Mouse (Mus musculus): ENCODE data around the gene Jund. TPM values are rescaled to one million over a fixed set of nuclear protein-coding genes. Genes with fewer than 3 reads are reported as not detected.

Gene Jund
- 654 and 1,953 TPM in 2 replicates for polyA plus RNA-seq (2012; rRNA removed; ENCODE audit: low replicate concordance)

GRCm38 (mm10) chr8:70698310-70699109, at the start of gene Jund:
Gene Jund, plus strand, starts transcription at chr8:70698949.

GRCm38 (mm10) chr8:70660273-70660725, 38.5 kb upstream of the Jund start, which contains the start of gene Pgpep1:
Gene Pgpep1, minus strand, starts transcription at chr8:70660388.

GRCm38 (mm10) chr8:70673079-70673856, 25.5 kb upstream of the Jund start, which contains the start of gene Lsm4:
Gene Lsm4, plus strand, starts transcription at chr8:70673248.

GRCm38 (mm10) chr8:70703287-70703686, 4.5 kb downstream of the Jund start, which contains the start of gene Iqcn:
Gene Iqcn, plus strand, starts transcription at chr8:70703457.

GRCm38 (mm10) chr8:70718297-70718696, 19.5 kb downstream of the Jund start, which contains the start of gene Gm3336:
Gene Gm3336, plus strand, starts transcription at chr8:70718543.

GRCm38 (mm10) chr8:70723486-70724210, 24.9 kb downstream of the Jund start, which contains the start of gene Pde4c:
Gene Pde4c, plus strand, starts transcription at chr8:70723720.

Other genes starting within 250 kb of the Jund start
- gene Klhl26, start 222.0 kb upstream of the Jund start, polyA plus RNA-seq (2012; rRNA removed; ENCODE audit: low replicate concordance): 22.5 and 31.2 TPM in 2 replicates
- 2.5 TPM in 2 replicates for gene Tmem59l, start 211.6 kb upstream of the Jund start, polyA plus RNA-seq (2012; rRNA removed; ENCODE audit: low replicate concordance)
- gene Crlf1, start 205.8 kb upstream of the Jund start, polyA plus RNA-seq (2012; rRNA removed; ENCODE audit: low replicate concordance): 2.7 and 9.8 TPM in 2 replicates
- gene Rex1bd, start 192.2 kb upstream of the Jund start, polyA plus RNA-seq (2012; rRNA removed; ENCODE audit: low replicate concordance): 137 and 190 TPM in 2 replicates
- gene Uba52, start 188.1 kb upstream of the Jund start, polyA plus RNA-seq (2012; rRNA removed; ENCODE audit: low replicate concordance): 1,130 and 1,246 TPM in 2 replicates
- gene Fkbp8, start 171.2 kb upstream of the Jund start, polyA plus RNA-seq (2012; rRNA removed; ENCODE audit: low replicate concordance): 325 and 545 TPM in 2 replicates
- 64.0 and 85.0 TPM in 2 replicates for gene Kxd1, start 171.0 kb upstream of the Jund start, polyA plus RNA-seq (2012; rRNA removed; ENCODE audit: low replicate concordance)
- 25.2 and 37.0 TPM in 2 replicates for gene Ell, start 159.5 kb upstream of the Jund start, polyA plus RNA-seq (2012; rRNA removed; ENCODE audit: low replicate concordance)
- gene Isyna1, start 104.6 kb upstream of the Jund start, polyA plus RNA-seq (2012; rRNA removed; ENCODE audit: low replicate concordance): 89.0 and 112 TPM in 2 replicates
- 192 and 205 TPM in 2 replicates for gene Ssbp4, start 90.1 kb upstream of the Jund start, polyA plus RNA-seq (2012; rRNA removed; ENCODE audit: low replicate concordance)
- gene Lrrc25, start 82.8 kb upstream of the Jund start, polyA plus RNA-seq (2012; rRNA removed; ENCODE audit: low replicate concordance): 5.9 and 12.7 TPM in 2 replicates
- 7.2 and 7.6 TPM in 2 replicates for gene Gdf15, start 66.5 kb upstream of the Jund start, polyA plus RNA-seq (2012; rRNA removed; ENCODE audit: low replicate concordance)
- gene Pgpep1, start 38.6 kb upstream of the Jund start, polyA plus RNA-seq (2012; rRNA removed; ENCODE audit: low replicate concordance): 53.9 and 98.0 TPM in 2 replicates
- gene Lsm4, start 25.7 kb upstream of the Jund start, polyA plus RNA-seq (2012; rRNA removed; ENCODE audit: low replicate concordance): 82.4 and 136 TPM in 2 replicates
- gene Iqcn, start 4.5 kb downstream of the Jund start, polyA plus RNA-seq (2012; rRNA removed; ENCODE audit: low replicate concordance): 0.01 and 0.06 TPM in 2 replicates
- 39.9 and 50.2 TPM in 2 replicates for gene Gm3336, start 19.6 kb downstream of the Jund start, polyA plus RNA-seq (2012; rRNA removed; ENCODE audit: low replicate concordance)
- gene Pde4c, start 24.8 kb downstream of the Jund start, polyA plus RNA-seq (2012; rRNA removed; ENCODE audit: low replicate concordance): 5.2 and 15.1 TPM in 2 replicates
- 30.3 and 33.5 TPM in 2 replicates for gene Rab3a, start 55.7 kb downstream of the Jund start, polyA plus RNA-seq (2012; rRNA removed; ENCODE audit: low replicate concordance)
- 107 and 299 TPM in 2 replicates for gene Mpv17l2, start 62.0 kb downstream of the Jund start, polyA plus RNA-seq (2012; rRNA removed; ENCODE audit: low replicate concordance)
- gene Pik3r2, start 77.8 kb downstream of the Jund start, polyA plus RNA-seq (2012; rRNA removed; ENCODE audit: low replicate concordance): 233 and 412 TPM in 2 replicates
- 54.1 and 62.5 TPM in 2 replicates for gene Mast3, start 106.1 kb downstream of the Jund start, polyA plus RNA-seq (2012; rRNA removed; ENCODE audit: low replicate concordance)
- 1.4 and 4.2 TPM in 2 replicates for gene Il12rb1, start 109.5 kb downstream of the Jund start, polyA plus RNA-seq (2012; rRNA removed; ENCODE audit: low replicate concordance)
- gene Arrdc2, start 140.8 kb downstream of the Jund start, polyA plus RNA-seq (2012; rRNA removed; ENCODE audit: low replicate concordance): 38.6 and 40.6 TPM in 2 replicates
- gene Kcnn1, start 164.3 kb downstream of the Jund start, polyA plus RNA-seq (2012; rRNA removed; ENCODE audit: low replicate concordance): 0.66 and 1.3 TPM in 2 replicates
- gene Ccdc124, start 175.0 kb downstream of the Jund start, polyA plus RNA-seq (2012; rRNA removed; ENCODE audit: low replicate concordance): 49.4 and 62.1 TPM in 2 replicates
- gene Slc5a5, start 193.8 kb downstream of the Jund start, polyA plus RNA-seq (2012; rRNA removed; ENCODE audit: low replicate concordance): 0.33 and 12.5 TPM in 2 replicates
- gene Rpl18a, start 198.5 kb downstream of the Jund start, polyA plus RNA-seq (2012; rRNA removed; ENCODE audit: low replicate concordance): 4,446 and 4,916 TPM in 2 replicates
- 22.3 and 22.6 TPM in 2 replicates for gene Map1s, start 207.0 kb downstream of the Jund start, polyA plus RNA-seq (2012; rRNA removed; ENCODE audit: low replicate concordance)

Data from duodenum, adult 2 months (tissue).